Mouse (Mus musculus) cerebellum, adult 2 months (tissue): ENCODE measurements around the gene Llph. TPM values are rescaled to one million over a fixed set of nuclear protein-coding genes. Genes with fewer than 3 reads are reported as not detected.
A peak's percentile ranks its signal among the peaks of the same experiment; 100 is the strongest.
"Not testable (repeated sequence)": the region's sequence is repeated elsewhere in the genome, so short reads cannot be mapped to it uniquely, and the experiment has no call there.

ENCODE experiments used
- DNase-seq, 2 experiments: peaks; one replicate each; pipeline ENCODE4 v3.0.0; 2021
- H3K27ac ChIP-seq: fragments of 200-500 bp; 2 replicates; pipeline ENCODE4 v1.5.1; 2012; ENCODE audit warnings: low read length, control low read depth, inconsistent platforms; ENCODE audit not compliant: insufficient read depth
- H3K27me3 ChIP-seq: fragments of 200-500 bp; 2 replicates; pipeline ENCODE4 v1.6.1; 2012; ENCODE audit warnings: inconsistent platforms, mild to moderate bottlenecking, low read length, moderate library complexity; ENCODE audit not compliant: control insufficient read depth, insufficient read depth
- H3K4me1 ChIP-seq: fragments of 200-500 bp; 2 replicates; pipeline ENCODE4 v1.6.1; 2011; ENCODE audit warnings: low read length; ENCODE audit not compliant: control insufficient read depth, insufficient read depth
- H3K4me3 ChIP-seq: fragments of 200-500 bp; replicated peaks from 2 replicates; pipeline ENCODE3; 2011; ENCODE audit warnings: mild to moderate bottlenecking, low read depth, low read length, control low read depth; ENCODE audit not compliant: insufficient read depth
- CTCF ChIP-seq: fragments of 200-500 bp; IDR thresholded peaks from 2 replicates; pipeline ENCODE4 v1.5.1; 2011; ENCODE audit warnings: low read depth, mild to moderate bottlenecking, control low read depth, low read length, moderate library complexity, borderline replicate concordance; ENCODE audit not compliant: insufficient read depth
- POLR2A ChIP-seq: fragments of 200-500 bp; IDR thresholded peaks from 2 replicates; pipeline ENCODE4 v1.6.1; 2011; ENCODE audit warnings: low read length, control low read depth, borderline replicate concordance; ENCODE audit not compliant: insufficient read depth
- WGBS: fragments of 180-500 bp; shearing (Covaris S2); methylation state at CpG from one replicate; pipeline ENCODE4 v1.1.7; 2018; 5-methylcytosine and 5-hydroxymethylcytosine counted together
- polyA plus RNA-seq: library from polyadenylated mRNA; depleted of rRNA; stranded (reverse); fragments of >200 nt; gene quantifications from 2 replicates; pipeline ENCODE4 v1.2.3, GENCODE M21; 2012

The Llph gene
- polyA plus RNA-seq, 1 experiment, result 35.8 TPM

DNA sequence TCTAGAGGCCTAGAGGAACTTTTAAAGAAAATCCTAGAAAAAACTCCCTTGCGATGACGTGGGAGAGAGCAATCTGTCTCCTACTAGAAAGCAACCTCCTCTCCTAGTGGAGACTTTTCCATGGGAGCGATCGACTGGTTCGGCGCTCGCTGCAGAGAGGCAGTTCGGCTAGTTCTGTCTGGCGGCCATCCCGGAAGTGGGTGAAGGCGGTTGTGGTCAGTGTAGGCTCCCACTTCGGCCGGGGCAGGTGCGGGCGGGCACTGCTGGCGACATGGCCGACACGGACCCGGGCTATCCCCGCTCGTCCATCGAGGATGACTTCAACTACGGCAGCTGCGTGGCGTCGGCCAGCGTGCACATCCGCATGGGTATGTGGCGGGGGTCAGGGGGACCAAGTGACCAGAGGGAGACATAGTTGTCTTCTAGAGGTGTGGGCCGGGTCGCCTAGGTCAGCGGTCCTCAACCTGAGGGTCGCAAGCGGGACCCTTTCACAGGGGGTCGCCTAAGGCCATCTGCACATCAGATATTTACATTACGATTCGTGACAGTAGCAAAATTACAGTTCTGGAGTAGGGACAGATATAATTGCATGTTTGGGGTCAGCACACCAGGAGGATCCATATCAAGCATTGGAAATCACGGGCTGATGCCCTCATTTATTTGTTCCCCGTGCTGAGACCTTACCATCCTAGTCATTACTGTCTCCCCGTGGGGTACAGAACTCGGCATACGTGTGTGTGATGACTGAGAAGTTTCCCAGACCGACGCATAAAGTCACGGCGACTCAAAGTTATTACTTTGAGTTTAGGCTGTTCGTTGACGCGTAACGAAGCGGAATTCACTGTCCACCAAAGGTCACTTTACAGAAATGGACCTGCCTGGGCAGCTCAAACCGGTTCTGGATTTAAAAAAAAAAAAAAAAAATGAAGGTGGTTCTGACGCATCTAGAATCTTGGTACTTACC is 18.0 kb upstream of the Llph start:
- H3K27ac ChIP-seq, result no peak overlapping the region
- peak overlapping the region; percentile 81 for H3K4me3 ChIP-seq
- 1% methylated on average over 53 of the region's 53 CpGs for WGBS
- no peaks in the 10 kb centered on the region for H3K27me3 ChIP-seq
- peak; percentile 87 to 88 for DNase-seq
- H3K4me1 ChIP-seq, result no peaks in the 10 kb centered on the region; the same call in 1 of the 2 replicates
- TF ChIP-seq CTCF (no peak; the same call in 1 of the 2 replicates), POLR2A (peak; percentile 53; the same call in 1 of the 2 replicates)

DNA sequence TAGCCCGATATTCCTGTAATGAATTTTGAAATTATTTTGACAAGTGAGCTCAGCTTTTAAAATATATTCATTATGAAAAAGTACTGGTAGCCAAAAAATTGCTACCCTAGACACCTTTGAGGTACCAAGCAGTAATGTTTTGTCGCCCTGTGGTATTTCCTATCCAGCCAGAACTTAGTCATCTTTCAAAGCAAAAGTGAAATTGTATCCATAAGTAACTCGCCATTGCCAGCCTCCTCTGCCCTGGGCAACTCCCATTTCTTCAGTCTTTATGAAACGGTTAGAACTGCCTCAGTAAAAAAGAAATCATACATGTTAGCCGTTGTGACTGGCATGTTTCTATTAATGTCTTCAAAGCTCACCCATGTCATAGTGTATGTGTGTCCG is 17.3 kb upstream of the Llph start:
- H3K27ac ChIP-seq, result no peak overlapping the region
- no peaks in the 10 kb centered on the region for H3K27me3 ChIP-seq
- 53% methylated on average over 6 of the region's 6 CpGs for WGBS
- H3K4me1 ChIP-seq, result no peaks in the 10 kb centered on the region; the same call in 1 of the 2 replicates
- peak overlapping the region; percentile 81 for H3K4me3 ChIP-seq
- DNase-seq, result no peak
- TF ChIP-seq CTCF, result no peak
- no peak for TF ChIP-seq POLR2A

DNA sequence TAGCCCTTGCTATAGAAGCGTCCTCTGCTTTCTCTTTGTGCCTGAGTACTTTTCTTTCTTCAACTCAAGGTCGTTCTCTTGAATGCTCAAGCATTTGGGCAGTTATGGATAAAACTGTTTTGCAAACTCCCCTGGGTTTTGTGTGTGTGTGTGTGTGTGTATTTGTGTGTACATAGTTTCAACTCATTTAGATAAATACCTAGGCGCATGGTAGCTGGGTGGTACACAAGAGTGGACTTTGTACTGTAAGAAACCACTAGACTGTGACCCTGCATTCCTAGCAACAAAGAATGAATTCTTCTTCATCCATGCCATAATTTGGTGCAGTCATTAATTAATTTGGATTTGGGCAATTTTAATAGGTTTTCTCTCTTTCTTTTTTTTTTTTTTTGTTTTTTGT is 16.8 kb upstream of the Llph start:
- Histone ChIP-seq H3K27ac (no peak overlapping the region), H3K4me1 (no peaks in the 10 kb centered on the region; the same call in 1 of the 2 replicates), H3K27me3 (no peaks in the 10 kb centered on the region), H3K4me3 (no peak overlapping the region)
- 86% methylated on average over 3 of the region's 3 CpGs for WGBS
- DNase-seq, result no peak
- TF ChIP-seq POLR2A (no peak), CTCF (no peak)

DNA sequence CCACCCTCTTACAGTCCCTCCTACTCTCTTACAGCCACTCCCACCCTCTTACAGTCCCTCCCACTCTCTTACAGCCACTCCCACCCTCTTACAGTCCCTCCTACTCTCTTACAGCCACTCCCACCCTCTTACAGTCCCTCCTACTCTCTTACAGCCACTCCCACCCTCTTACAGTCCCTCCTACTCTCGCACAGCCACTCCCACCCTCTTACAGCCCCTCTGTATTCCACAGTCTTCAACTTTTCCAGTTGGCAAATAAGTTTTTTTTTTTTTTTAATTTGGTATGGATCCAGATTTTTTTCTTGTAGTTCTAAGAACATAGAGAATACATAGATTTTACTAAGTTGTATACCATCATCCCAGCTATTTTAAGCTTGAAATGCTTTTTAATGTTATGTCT is 9.8 kb upstream of the Llph start:
- 89% methylated on average over 1 of the region's 1 CpGs for WGBS
- H3K4me3 ChIP-seq, H3K4me1 ChIP-seq, H3K27me3 ChIP-seq, DNase-seq, H3K27ac ChIP-seq: not testable (repeated sequence)

DNA sequence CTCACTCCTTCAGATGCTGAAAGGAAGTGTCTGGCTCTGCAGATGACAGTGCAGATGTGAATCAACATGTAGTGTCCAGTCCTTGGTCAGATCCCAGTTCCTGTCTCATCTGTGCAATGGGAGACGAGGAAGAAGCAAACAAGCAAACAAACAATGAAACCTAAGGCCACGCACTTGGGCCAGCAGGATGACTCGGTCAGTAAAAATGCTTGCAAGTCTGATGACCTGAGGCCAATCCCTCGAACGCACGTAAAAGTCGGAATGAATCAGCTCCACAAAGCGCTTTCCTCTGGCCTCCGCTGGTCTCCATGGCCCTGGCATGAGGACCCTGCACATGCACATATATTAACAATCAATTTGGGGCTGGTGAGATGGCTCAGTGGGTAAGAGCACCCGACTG is 7.9 kb upstream of the Llph start:
- Histone ChIP-seq H3K4me1 (no peaks in the 10 kb centered on the region), H3K27me3 (no peaks in the 10 kb centered on the region), H3K4me3 (no peak overlapping the region), H3K27ac (no peak overlapping the region)
- TF ChIP-seq POLR2A (no peak), CTCF (no peak)
- 96% methylated on average over 10 of the region's 10 CpGs for WGBS
- DNase-seq, result no peak

DNA sequence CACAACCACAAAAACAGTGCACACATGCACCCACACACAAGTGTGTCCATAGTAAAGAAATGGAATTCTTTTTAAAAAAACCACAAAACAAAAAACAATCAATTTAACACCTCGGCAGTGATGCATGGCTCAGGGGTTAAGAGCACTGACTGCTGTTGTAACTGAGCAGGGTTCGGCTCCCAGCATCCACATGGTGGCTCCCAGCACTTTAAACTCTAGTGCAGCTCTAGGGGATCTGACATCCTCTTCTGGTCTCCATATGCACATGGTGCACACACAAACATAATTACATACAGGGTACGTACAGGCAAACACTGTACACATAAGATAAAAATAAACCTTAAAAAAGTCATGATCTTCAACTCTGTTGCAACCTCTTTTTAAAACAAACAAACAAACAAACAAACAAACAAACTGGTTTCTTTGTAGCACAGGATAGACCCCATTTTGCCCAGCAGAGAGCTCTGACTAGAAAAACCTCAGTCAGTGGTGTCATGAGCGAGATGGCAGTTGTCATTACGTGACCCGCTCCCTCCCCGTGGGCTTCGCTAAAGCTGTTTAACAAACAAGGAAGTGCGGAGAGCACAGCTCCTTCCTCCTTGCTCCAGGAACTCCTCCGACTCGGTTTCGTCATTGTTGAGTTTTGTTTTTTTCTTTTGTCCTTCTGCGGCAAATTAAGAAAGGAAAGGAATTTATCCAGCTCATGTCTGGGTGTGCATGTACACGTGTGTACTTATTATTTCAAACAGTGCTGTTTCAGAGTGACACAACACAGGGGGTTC is 7.1 kb upstream of the Llph start:
- Histone ChIP-seq H3K4me1 (no peaks in the 10 kb centered on the region), H3K4me3 (no peak overlapping the region), H3K27ac (no peak overlapping the region), H3K27me3 (no peaks in the 10 kb centered on the region)
- 86% methylated on average over 14 of the region's 14 CpGs for WGBS
- TF ChIP-seq POLR2A (no peak), CTCF (no peak)
- no peak for DNase-seq

DNA sequence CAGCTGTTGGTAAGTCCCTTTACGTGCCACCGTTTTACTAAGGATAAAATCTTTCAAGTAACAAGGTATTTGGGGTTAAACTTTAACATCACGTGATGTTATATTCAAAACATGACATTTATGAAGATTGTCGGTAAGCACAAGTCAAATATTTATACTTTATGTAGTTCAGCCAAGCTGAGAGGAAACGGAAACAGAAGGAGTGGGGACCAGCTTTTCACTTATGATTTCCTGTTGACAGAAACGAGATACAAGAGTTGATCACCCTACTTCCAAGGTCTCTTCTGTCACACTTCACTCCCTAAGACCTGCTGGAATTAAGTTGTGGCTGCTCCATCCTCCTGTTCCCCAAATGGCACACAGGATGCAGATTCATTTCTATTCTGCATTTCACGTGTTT is 6.1 kb upstream of the Llph start:
- H3K4me3 ChIP-seq, result no peak overlapping the region

DNA sequence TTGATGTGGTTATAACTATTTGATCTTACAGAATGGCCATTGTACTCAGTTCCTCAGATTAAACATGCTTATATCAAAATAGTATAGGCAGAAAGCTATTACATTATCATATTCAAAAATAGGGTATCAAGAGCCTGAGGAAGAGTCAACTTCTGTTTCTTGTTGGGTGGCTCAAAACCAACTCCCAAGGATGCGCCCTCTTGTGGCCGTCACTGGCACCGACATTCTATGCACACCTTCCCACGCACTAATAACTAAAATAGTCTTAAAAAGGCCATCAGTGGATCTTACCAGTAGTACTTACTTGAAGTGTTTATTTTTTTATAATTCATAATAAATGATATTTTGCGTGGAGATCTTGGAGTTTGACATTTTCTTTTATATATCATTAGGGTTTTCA is 4.8 kb downstream of the Llph start:
- Histone ChIP-seq H3K27ac (no peak overlapping the region), H3K4me1 (no peaks in the 10 kb centered on the region), H3K4me3 (no peak overlapping the region), H3K27me3 (no peaks in the 10 kb centered on the region)
- WGBS, result 40% methylated on average over 5 of the region's 5 CpGs
- DNase-seq, result peak in 1 of 2 experiments; percentile 46
- peak; percentile 63; the same call in 1 of the 2 replicates for TF ChIP-seq CTCF
- no peak for TF ChIP-seq POLR2A

More for the DNA sequence above, 6.1 kb upstream of the Llph start:
- Histone ChIP-seq H3K27ac (no peak overlapping the region), H3K4me1 (no peaks in the 10 kb centered on the region), H3K27me3 (no peaks in the 10 kb centered on the region)
- WGBS, result 87% methylated on average over 7 of the region's 7 CpGs
- TF ChIP-seq POLR2A (no peak), CTCF (no peak)
- DNase-seq, result no peak
